Comparison of ENCODE assay signal across 13 mouse cellular contexts in the genomic region with DNA sequence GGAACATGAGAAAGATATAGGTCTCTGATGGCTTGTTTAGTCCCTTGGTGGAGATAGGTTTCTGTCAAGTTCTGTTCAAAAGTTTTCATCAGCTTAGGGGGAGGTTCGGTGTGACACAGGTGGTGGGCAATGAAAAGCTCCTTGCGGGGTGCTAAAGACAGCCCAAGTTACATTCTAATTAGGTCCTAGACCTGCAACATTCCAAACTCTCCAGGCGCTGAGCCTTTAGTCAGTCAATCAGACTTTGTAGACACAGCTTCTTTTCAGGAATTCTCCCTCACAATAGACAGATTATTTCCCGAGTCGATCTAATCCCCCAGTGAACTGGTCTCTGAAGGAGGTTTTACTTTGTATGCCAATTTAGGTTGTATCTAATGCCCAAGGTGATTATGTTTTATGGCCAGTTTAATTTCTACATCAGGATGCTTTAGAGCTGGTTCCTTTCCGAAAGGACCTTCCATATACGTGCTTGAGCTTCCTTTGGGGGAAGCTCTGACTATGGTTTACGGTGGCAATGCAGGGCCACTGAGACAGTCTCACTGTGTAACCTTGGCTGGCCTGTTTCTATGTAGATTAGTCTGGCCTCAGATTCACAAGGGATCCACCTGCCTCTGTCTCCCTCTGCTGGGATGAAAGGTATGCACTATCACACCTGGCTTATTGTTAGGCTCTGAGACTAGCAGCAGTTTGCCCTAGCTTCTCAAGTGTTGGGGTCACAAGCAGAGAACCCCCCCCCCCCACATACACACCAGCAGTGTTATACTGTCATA. TPM values are rescaled to one million over a fixed set of nuclear protein-coding genes. Genes with fewer than 3 reads are reported as not detected.
DNase-seq lines count a peak whose midpoint lies in the region; ATAC-seq and TF ChIP-seq lines count a peak whose summit lies in the region.
"Had no signal": no experiment of that assay in that cellular context is flagged by ENCODE, and none has a peak within 500 bp of the region (broad histone marks: within the 10 kb centered on the region; RNA-seq: fewer than 3 reads in every experiment).

No protein-coding gene starts in this region.

- TF ChIP-seq EP300 in heart, postnatal 0 days (IDR thresholded peaks at IDR 0.05; ENCODE audit: low read depth): no peak

- no peak for TF ChIP-seq POLR2A in brain, embryonic 14.5 days (IDR thresholded peaks at IDR 0.05; ENCODE audit: borderline replicate concordance, extremely low read depth, insufficient read depth, insufficient read length, poor library complexity, severe bottlenecking)

- H3K4me1 ChIP-seq in heart, postnatal 0 days (ENCODE audit: control insufficient read depth, insufficient read depth): no peaks in the 10 kb centered on the region
- H3K4me1 ChIP-seq: embryonic facial prominence, embryonic 13.5 days; heart, embryonic 15.5 days had no signal

- ATAC-seq in heart, postnatal 0 days (ENCODE audit: insufficient read depth, low read depth): peak; percentile 53; the same call in 1 of the 2 replicates
- ATAC-seq in cerebellum, adult (ENCODE audit: insufficient number of reproducible peaks, low FRiP score, low TSS enrichment): no peak

- H3K36me3 ChIP-seq in heart, postnatal 0 days (replicated peaks; ENCODE audit: control insufficient read depth, insufficient read depth, low read length): no peaks in the 10 kb centered on the region
- H3K36me3 ChIP-seq: embryonic facial prominence, embryonic 13.5 days; heart, embryonic 15.5 days; limb, embryonic 12.5 days had no signal

- no peak overlapping the region for H3K4me2 ChIP-seq in heart, postnatal 0 days (ENCODE audit: low read depth, low read length)
- H3K4me2 ChIP-seq: embryonic facial prominence, embryonic 13.5 days; heart, embryonic 15.5 days; limb, embryonic 12.5 days had no signal

- no peak overlapping the region for H3K9ac ChIP-seq in heart, postnatal 0 days (replicated peaks; ENCODE audit: low read depth, low read length)
- H3K9ac ChIP-seq: embryonic facial prominence, embryonic 13.5 days; heart, embryonic 15.5 days; limb, embryonic 12.5 days had no signal

- DNase-seq in heart, postnatal 0 days (ENCODE audit: low spot score): no peak
- DNase-seq in heart, adult 18-20 months: no peak
- peak; percentile 11 for DNase-seq in ovary, postnatal 36 days (ENCODE audit: low spot score)
- DNase-seq in ovary, postnatal 10 days (ENCODE audit: low spot score): no peak
- peak; percentile 35 for DNase-seq in brain, embryonic 14.5 days (ENCODE audit: low read depth)
- peak; percentile 20 for DNase-seq in thymus, postnatal 0 days (ENCODE audit: low spot score)
- no peak for DNase-seq in yolk sac, embryonic 10.5 days (ENCODE audit: low spot score)

- TF ChIP-seq CTCF in heart, postnatal 0 days (IDR thresholded peaks at IDR 0.05; ENCODE audit: low read depth): peak; percentile 54
- TF ChIP-seq CTCF in brain, embryonic 14.5 days (IDR thresholded peaks at IDR 0.05; ENCODE audit: borderline replicate concordance, extremely low read depth, insufficient read depth, insufficient read length): peak; percentile 15; the same call in 1 of the 2 replicates

- H3K27ac ChIP-seq in heart, postnatal 0 days (ENCODE audit: low read depth): no peak overlapping the region
- H3K27ac ChIP-seq: embryonic facial prominence, embryonic 13.5 days; heart, embryonic 15.5 days; limb, embryonic 12.5 days had no signal

- 28% methylated on average over 8 of the region's 8 CpGs for WGBS in heart, postnatal 0 days

- H3K4me3 ChIP-seq in heart, postnatal 0 days (ENCODE audit: low read depth, low read length): no peak overlapping the region
- H3K4me3 ChIP-seq: embryonic facial prominence, embryonic 13.5 days; heart, embryonic 15.5 days; limb, embryonic 12.5 days had no signal

- H3K9me3 ChIP-seq in heart, postnatal 0 days (replicated peaks; ENCODE audit: control insufficient read depth, low read length): no peaks in the 10 kb centered on the region
- H3K9me3 ChIP-seq: heart, embryonic 15.5 days; limb, embryonic 12.5 days had no signal

- no peaks in the 10 kb centered on the region for H3K27me3 ChIP-seq in heart, postnatal 0 days (ENCODE audit: control insufficient read depth, insufficient read depth, low read length)
- H3K27me3 ChIP-seq: embryonic facial prominence, embryonic 13.5 days; heart, embryonic 15.5 days; limb, embryonic 12.5 days had no signal

RNA-seq across cellular contexts. Expression of gene Smim14, which starts 11.1 kb away (rescaled TPM):
- 122 and 156 TPM in 2 replicates for total RNA-seq in heart, postnatal 0 days (2014; rRNA removed; ENCODE audit: low replicate concordance)
- 190 and 200 TPM in 2 replicates for polyA plus RNA-seq in heart, postnatal 0 days (2015; fragmentation: Nextera tagmentation; extraction: Ambion mirVana)
- 100 to 1,000 TPM in 1 of 2 experiments, 10 to 100 TPM in 1; 94.3 to 101 TPM for total RNA-seq in heart, adult 18-20 months (2021)
- polyA plus RNA-seq in brain, embryonic 14.5 days (2012; rRNA removed): 118 and 119 TPM in 2 replicates
- 218 and 226 TPM in 2 replicates for polyA plus RNA-seq in thymus, postnatal 0 days (2015; fragmentation: Nextera tagmentation; extraction: Ambion mirVana)

RNA-seq across cellular contexts. Expression of gene Ube2k, which starts 11.2 kb away (rescaled TPM):
- 19.5 and 21.2 TPM in 2 replicates for total RNA-seq in heart, postnatal 0 days (2014; rRNA removed; ENCODE audit: low replicate concordance)
- polyA plus RNA-seq in heart, postnatal 0 days (2015; fragmentation: Nextera tagmentation; extraction: Ambion mirVana): 125 and 132 TPM in 2 replicates
- total RNA-seq in heart, adult 18-20 months (2021): 10 to 100 TPM; 62.9 to 64.2 TPM
- 88.9 and 105 TPM in 2 replicates for polyA plus RNA-seq in brain, embryonic 14.5 days (2012; rRNA removed)
- 157 and 164 TPM in 2 replicates for polyA plus RNA-seq in thymus, postnatal 0 days (2015; fragmentation: Nextera tagmentation; extraction: Ambion mirVana)

RNA-seq across cellular contexts. Expression of gene Gm43552, which starts 33.2 kb away (rescaled TPM):
- total RNA-seq in heart, postnatal 0 days (2014; rRNA removed; ENCODE audit: low replicate concordance): not detected in 2 replicates
- not detected in 2 replicates for polyA plus RNA-seq in heart, postnatal 0 days (2015; fragmentation: Nextera tagmentation; extraction: Ambion mirVana)
- total RNA-seq in heart, adult 18-20 months (2021): 1 to 10 TPM in 1 of 2 experiments, not detected in 1; 4.0 TPM
- polyA plus RNA-seq in brain, embryonic 14.5 days (2012; rRNA removed): not detected in 2 replicates
- 0.72 and 1.3 TPM in 2 replicates for polyA plus RNA-seq in thymus, postnatal 0 days (2015; fragmentation: Nextera tagmentation; extraction: Ambion mirVana)
- polyA plus RNA-seq: embryonic facial prominence, embryonic 13.5 days; limb, embryonic 12.5 days; neural tube, embryonic 11.5 days; stomach, embryonic 16.5 days had no signal

Comparison
In these comparisons a context has a peak if more than half of its experiments do, and no peak if none do; other contexts are left out.
1. DNase-seq: peak in ovary, postnatal 36 days (single experiment), brain, embryonic 14.5 days (single experiment) and thymus, postnatal 0 days (single experiment); none in heart, postnatal 0 days (single experiment), heart, adult 18-20 months (0 of 2), ovary, postnatal 10 days (single experiment) and yolk sac, embryonic 10.5 days (single experiment).